Mouse (Mus musculus) hindbrain, embryonic 10.5 days (tissue): ENCODE measurements at regions not wholly inside any gene's neighbourhood (a gene's known extent, or its start where the extent isn't known, plus 50 kb on each side); places are given as distances from the start of the nearest gene placed in this dataset.

Source experiments
- DNase-seq: peaks from one replicate; pipeline ENCODE4 v3.0.0-alpha.2; 2017; ENCODE audit warnings: low spot score
- H3K27ac ChIP-seq: fragments of 300-500 bp; sonication (generic); 2 replicates; pipeline ENCODE4 v1.5.1; 2016; ENCODE audit warnings: mild to moderate bottlenecking, moderate library complexity
- H3K27me3 ChIP-seq: fragments of 300-500 bp; sonication (generic); 2 replicates; pipeline ENCODE4 v1.6.1; 2016; ENCODE audit warnings: mild to moderate bottlenecking; ENCODE audit not compliant: poor library complexity, insufficient read depth, severe bottlenecking
- H3K36me3 ChIP-seq: fragments of 300-500 bp; sonication (generic); 2 replicates; pipeline ENCODE4 v1.6.1; 2016; ENCODE audit warnings: mild to moderate bottlenecking, moderate library complexity
- H3K4me1 ChIP-seq: fragments of 300-500 bp; sonication (generic); replicated peaks from 2 replicates; pipeline ENCODE4 v1.6.1; 2016; ENCODE audit warnings: mild to moderate bottlenecking
- H3K4me3 ChIP-seq: fragments of 300-500 bp; sonication (generic); 2 replicates; pipeline ENCODE4 v1.5.1; 2016; ENCODE audit warnings: mild to moderate bottlenecking, moderate library complexity
- H3K9me3 ChIP-seq: fragments of 300-500 bp; sonication (generic); 2 replicates; pipeline ENCODE4 v1.6.1; 2016; ENCODE audit warnings: mild to moderate bottlenecking, moderate library complexity
- WGBS: fragments of 180-500 bp; shearing (Covaris S2); methylation state at CpG from one replicate; pipeline ENCODE4 v1.1.7; 2016; 5-methylcytosine and 5-hydroxymethylcytosine counted together

- DNase-seq, result no peak
- Histone ChIP-seq H3K27ac (peak overlapping the region; percentile 53), H3K36me3 (no peaks in the 10 kb centered on the region), H3K4me3 (no peak overlapping the region), H3K4me1 (peaks cover 42% of the 10 kb centered on the region), H3K27me3 (peaks cover 27% of the 10 kb centered on the region), H3K9me3 (no peaks in the 10 kb centered on the region)
- WGBS, result 80% methylated on average over 4 of the region's 4 CpGs
These were observed 109.9 kb upstream of the Sdk2 start for GRCm38 (mm10) chr11:114176671-114177212.

GRCm38 (mm10) chr11:114175437-114176131 is 108.7 kb upstream of the Sdk2 start:
- no peak overlapping the region for H3K4me3 ChIP-seq
- H3K9me3 ChIP-seq, result no peaks in the 10 kb centered on the region
- 0 out of 2 replicates have a peak overlapping the region, but pooled peaks have one; percentile 42 for H3K27ac ChIP-seq
- H3K4me1 ChIP-seq, result peaks cover 42% of the 10 kb centered on the region
- DNase-seq, result no peak
- no peaks in the 10 kb centered on the region for H3K36me3 ChIP-seq
- 41% methylated on average over 23 of the region's 23 CpGs for WGBS
- H3K27me3 ChIP-seq, result peaks cover 31% of the 10 kb centered on the region

GRCm38 (mm10) chr11:114174871-114175270 is 108.0 kb upstream of the Sdk2 start:
- Histone ChIP-seq H3K9me3 (no peaks in the 10 kb centered on the region), H3K4me3 (no peak overlapping the region), H3K4me1 (peaks cover 42% of the 10 kb centered on the region), H3K36me3 (no peaks in the 10 kb centered on the region), H3K27me3 (peaks cover 31% of the 10 kb centered on the region), H3K27ac (no peak overlapping the region)
- DNase-seq, result no peak
- WGBS, result 90% methylated on average over 4 of the region's 4 CpGs

GRCm38 (mm10) chr11:114168231-114168661 is 101.4 kb upstream of the Sdk2 start:
- Histone ChIP-seq H3K27ac (no peak overlapping the region), H3K9me3 (no peaks in the 10 kb centered on the region), H3K36me3 (no peaks in the 10 kb centered on the region), H3K4me1 (peaks cover 14% of the 10 kb centered on the region), H3K4me3 (no peak overlapping the region), H3K27me3 (peaks cover 10% of the 10 kb centered on the region; the same call in 1 of the 2 replicates)
- 84% methylated on average over 13 of the region's 13 CpGs for WGBS
- DNase-seq, result no peak

GRCm38 (mm10) chr11:114165656-114166362 is 99.0 kb upstream of the Sdk2 start:
- Histone ChIP-seq H3K9me3 (no peaks in the 10 kb centered on the region), H3K4me3 (peak overlapping the region; percentile 36), H3K27me3 (no peaks in the 10 kb centered on the region; the same call in 1 of the 2 replicates), H3K27ac (peak overlapping the region; percentile 81), H3K4me1 (peaks cover 14% of the 10 kb centered on the region), H3K36me3 (no peaks in the 10 kb centered on the region)
- WGBS, result 30% methylated on average over 23 of the region's 23 CpGs
- DNase-seq, result peak; percentile 67

GRCm38 (mm10) chr11:114152716-114153115 is 85.9 kb upstream of the Sdk2 start:
- Histone ChIP-seq H3K27ac (no peak overlapping the region), H3K27me3 (no peaks in the 10 kb centered on the region), H3K9me3 (no peaks in the 10 kb centered on the region), H3K4me3 (no peak overlapping the region), H3K36me3 (no peaks in the 10 kb centered on the region), H3K4me1 (peaks cover 6% of the 10 kb centered on the region; the same call in 1 of the 2 replicates)
- no peak for DNase-seq
- WGBS, result 88% methylated on average over 15 of the region's 15 CpGs

- Histone ChIP-seq H3K36me3 (no peaks in the 10 kb centered on the region), H3K27me3 (no peaks in the 10 kb centered on the region), H3K4me3 (no peak overlapping the region), H3K4me1 (peaks cover 18% of the 10 kb centered on the region), H3K27ac (peak overlapping the region; percentile 59; the same call in 1 of the 2 replicates), H3K9me3 (no peaks in the 10 kb centered on the region)
- 48% methylated on average over 5 of the region's 5 CpGs for WGBS
- peak; percentile 37 for DNase-seq
These were observed 79.5 kb upstream of the Sdk2 start for GRCm38 (mm10) chr11:114146334-114146733.

GRCm38 (mm10) chr11:114129270-114129669 is 62.4 kb upstream of the Sdk2 start:
- Histone ChIP-seq H3K36me3 (no peaks in the 10 kb centered on the region), H3K4me1 (peaks cover 9% of the 10 kb centered on the region), H3K9me3 (no peaks in the 10 kb centered on the region), H3K27me3 (no peaks in the 10 kb centered on the region), H3K4me3 (no peak overlapping the region), H3K27ac (no peak overlapping the region)
- WGBS, result 65% methylated on average over 8 of the region's 8 CpGs
- no peak for DNase-seq

GRCm38 (mm10) chr11:114128841-114129240 is 62.0 kb upstream of the Sdk2 start:
- 88% methylated on average over 8 of the region's 8 CpGs for WGBS
- H3K27me3 ChIP-seq, result no peaks in the 10 kb centered on the region
- H3K36me3 ChIP-seq, result no peaks in the 10 kb centered on the region
- no peak overlapping the region for H3K27ac ChIP-seq
- H3K9me3 ChIP-seq, result no peaks in the 10 kb centered on the region
- DNase-seq, result no peak
- peaks cover 9% of the 10 kb centered on the region for H3K4me1 ChIP-seq
- H3K4me3 ChIP-seq, result no peak overlapping the region

- no peak for DNase-seq
These were observed 60.6 kb upstream of the Sdk2 start for GRCm38 (mm10) chr11:114127426-114127825.

GRCm38 (mm10) chr11:114122175-114122574 is 55.3 kb upstream of the Sdk2 start:
- H3K36me3 ChIP-seq, result no peaks in the 10 kb centered on the region
- H3K4me3 ChIP-seq, result no peak overlapping the region
- 54% methylated on average over 13 of the region's 13 CpGs for WGBS
- no peak overlapping the region for H3K27ac ChIP-seq
- no peaks in the 10 kb centered on the region for H3K9me3 ChIP-seq
- no peaks in the 10 kb centered on the region for H3K27me3 ChIP-seq
- peaks cover 9% of the 10 kb centered on the region; the same call in 1 of the 2 replicates for H3K4me1 ChIP-seq
- DNase-seq, result no peak

More at GRCm38 (mm10) chr11:114127426-114127825, 60.6 kb upstream of the Sdk2 start:
- no peak overlapping the region for H3K27ac ChIP-seq
- H3K9me3 ChIP-seq, result no peaks in the 10 kb centered on the region
- H3K36me3 ChIP-seq, result no peaks in the 10 kb centered on the region
- H3K27me3 ChIP-seq, result no peaks in the 10 kb centered on the region
- H3K4me1 ChIP-seq, result peaks cover 9% of the 10 kb centered on the region
- 29% methylated on average over 8 of the region's 8 CpGs for WGBS
- no peak overlapping the region for H3K4me3 ChIP-seq

GRCm38 (mm10) chr11:114119135-114119534 is 52.3 kb upstream of the Sdk2 start:
- Histone ChIP-seq H3K27me3 (no peaks in the 10 kb centered on the region), H3K27ac (no peak overlapping the region), H3K4me3 (no peak overlapping the region), H3K4me1 (peaks cover 13% of the 10 kb centered on the region; the same call in 1 of the 2 replicates), H3K36me3 (no peaks in the 10 kb centered on the region), H3K9me3 (no peaks in the 10 kb centered on the region)
- WGBS, result 92% methylated on average over 9 of the region's 9 CpGs
- no peak for DNase-seq
